ENCODE assay signal across 9 mouse cellular contexts in the genomic region with DNA sequence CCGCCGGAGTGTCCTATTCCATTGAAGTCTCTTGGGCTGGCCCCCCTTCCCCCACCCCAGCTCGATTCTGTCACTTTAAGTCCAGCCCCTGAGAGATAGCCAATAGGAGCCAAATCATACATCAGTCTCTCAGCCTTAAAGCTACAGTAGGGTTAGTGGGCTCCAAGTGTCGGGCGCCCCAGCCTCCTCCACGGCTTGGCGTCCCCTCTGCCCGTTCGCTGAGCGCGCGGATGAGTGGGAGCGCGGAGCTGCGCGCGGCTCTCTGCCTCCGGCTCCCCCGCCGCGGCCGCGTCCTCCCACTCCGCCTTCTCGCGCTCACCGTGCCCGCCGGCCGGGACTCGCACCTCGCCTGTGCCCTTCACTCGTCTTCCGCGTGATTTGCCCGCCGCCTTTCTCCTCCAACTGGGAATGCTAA.
DNase-seq lines count a peak whose midpoint lies in the region; ATAC-seq and TF ChIP-seq lines count a peak whose summit lies in the region.
"Had no signal": no experiment of that assay in that cellular context is flagged by ENCODE, and none has a peak within 500 bp of the region (broad histone marks: within the 10 kb centered on the region; RNA-seq: fewer than 3 reads in every experiment).

No protein-coding gene starts in this region.

- no peak for DNase-seq in testis, postnatal 14 days (ENCODE audit: low spot score)
- peak; percentile 74 for DNase-seq in forebrain, embryonic 11.5 days (ENCODE audit: low spot score)
- peak; percentile 28 to 50 for DNase-seq in heart, postnatal 36 days
- DNase-seq in layer of hippocampus, adult 18-20 months (ENCODE audit: low spot score in 2 of 2) = peak; percentile 19 to 52
- no peak for DNase-seq in liver, embryonic 14.5 days (ENCODE audit: low read depth in 3 of 3, low spot score in 3 of 3)
- DNase-seq in retina, postnatal 7 days (ENCODE audit: low read depth, low spot score) = peak; percentile 43

- intact Hi-C loops in heart, postnatal 36 days (cut with DNase I) = no loop called here

- peak overlapping the region; percentile 79 for H3K4me2 ChIP-seq in forebrain, embryonic 11.5 days (ENCODE audit: low read depth, low read length, severe bottlenecking)
- peak overlapping the region; percentile 30 for H3K4me2 ChIP-seq in liver, embryonic 14.5 days (ENCODE audit: low read depth)

- no peaks in the 10 kb centered on the region for H3K9me3 ChIP-seq in forebrain, embryonic 11.5 days (ENCODE audit: control insufficient read depth, low read length)
- no peaks in the 10 kb centered on the region for H3K9me3 ChIP-seq in liver, embryonic 14.5 days (ENCODE audit: control insufficient read depth, low read length)
- H3K9me3 ChIP-seq: G1E had no signal

- peak overlapping the region; percentile 50 for H3K9ac ChIP-seq in forebrain, embryonic 11.5 days (ENCODE audit: low read length)
- no peak overlapping the region for H3K9ac ChIP-seq in liver, embryonic 14.5 days (replicated peaks)

- H3K36me3 ChIP-seq in testis, adult 2 months (ENCODE audit: control insufficient read depth, insufficient read depth, low read length) = no peaks in the 10 kb centered on the region
- no peaks in the 10 kb centered on the region for H3K36me3 ChIP-seq in forebrain, embryonic 11.5 days (ENCODE audit: control insufficient read depth, insufficient read depth, low read length)
- H3K36me3 ChIP-seq in liver, embryonic 14.5 days (replicated peaks; ENCODE audit: control insufficient read depth, insufficient read depth, low read depth) = no peaks in the 10 kb centered on the region
- H3K36me3 ChIP-seq: G1E had no signal

- H3K4me3 ChIP-seq in testis, adult 2 months (ENCODE audit: control insufficient read depth, low read depth, low read length) = peak overlapping the region; percentile 32
- peak overlapping the region; percentile 47 for H3K4me3 ChIP-seq in forebrain, embryonic 11.5 days (ENCODE audit: low read depth, low read length)
- peak overlapping the region; percentile 18 to 32 for H3K4me3 ChIP-seq in liver, embryonic 14.5 days (ENCODE audit: insufficient read depth in 1 of 2, low read depth in 2 of 2, low read length in 2 of 2)

- TF ChIP-seq EP300 in liver, embryonic 14.5 days (IDR thresholded peaks at IDR 0.05; ENCODE audit: low read depth) = no peak

- no peak overlapping the region for H3K27ac ChIP-seq in testis, adult 2 months (ENCODE audit: control insufficient read depth, insufficient read depth, low read depth, low read length)
- no peak overlapping the region for H3K27ac ChIP-seq in forebrain, embryonic 11.5 days (ENCODE audit: low read depth, low read length)
- no peak overlapping the region for H3K27ac ChIP-seq in liver, embryonic 14.5 days

- TF ChIP-seq POLR2A in testis, adult 2 months (IDR thresholded peaks at IDR 0.05; ENCODE audit: control insufficient read depth, low read depth, low read length) = no peak

- H3K4me1 ChIP-seq in testis, adult 2 months (ENCODE audit: control insufficient read depth, insufficient read depth, low read length) = peaks cover 11% of the 10 kb centered on the region
- peaks cover 4% of the 10 kb centered on the region; the same call in 1 of the 2 replicates for H3K4me1 ChIP-seq in forebrain, embryonic 11.5 days (replicated peaks; ENCODE audit: control insufficient read depth, insufficient read depth, low read length)
- H3K4me1 ChIP-seq in liver, embryonic 14.5 days (replicated peaks; ENCODE audit: control insufficient read depth in 2 of 2, insufficient read depth in 2 of 2, low read length in 1 of 2) = no peaks in the 10 kb centered on the region

- peak; percentile 89 for ATAC-seq in forebrain, embryonic 11.5 days (replicated peaks; ENCODE audit: low FRiP score)
- no peak for ATAC-seq in liver, embryonic 14.5 days (ENCODE audit: insufficient read depth)
- no peak for ATAC-seq in erythroid progenitor cell, adult 5-6 weeks (replicated peaks; ENCODE audit: low FRiP score, poor library complexity, severe bottlenecking)

- no peaks in the 10 kb centered on the region; the same call in 1 of the 2 replicates for H3K27me3 ChIP-seq in testis, adult 2 months (ENCODE audit: control insufficient read depth, insufficient read depth, low read length)
- peaks cover 52% of the 10 kb centered on the region for H3K27me3 ChIP-seq in forebrain, embryonic 11.5 days (ENCODE audit: control insufficient read depth, insufficient read depth, low read length)
- peaks cover 44% of the 10 kb centered on the region for H3K27me3 ChIP-seq in liver, embryonic 14.5 days (ENCODE audit: control insufficient read depth, insufficient read depth, low read length)

- under 1% methylated on average over 37 of the region's 37 CpGs for WGBS in forebrain, embryonic 11.5 days
- WGBS in liver, embryonic 14.5 days (ENCODE audit: insufficient replicate concordance) = 1% methylated on average over 34 of the region's 37 CpGs

- no peak for TF ChIP-seq CTCF in testis, adult 2 months (IDR thresholded peaks at IDR 0.05; ENCODE audit: control insufficient read depth, insufficient read depth, insufficient replicate concordance, low read depth, low read length)
- no peak for TF ChIP-seq CTCF in liver, embryonic 14.5 days (IDR thresholded peaks at IDR 0.05; ENCODE audit: low read depth)

Comparison
In these comparisons a context has a peak if more than half of its experiments do, and no peak if none do; other contexts are left out.
1. DNase-seq: peak in forebrain, embryonic 11.5 days (single experiment), heart, postnatal 36 days (2 of 2), layer of hippocampus, adult 18-20 months (2 of 2) and retina, postnatal 7 days (single experiment); none in testis, postnatal 14 days (single experiment) and liver, embryonic 14.5 days (0 of 3).
2. Peak in every context shown above with its lines, with median percentiles within 50 percentile points of each other: H3K4me3 ChIP-seq.